Mouse (Mus musculus): Measurements from ENCODE around the gene Heatr3.

- no peak for TF ChIP-seq CTCF (IDR thresholded peaks at IDR 0.05)
- no peak for TF ChIP-seq EP300 (IDR thresholded peaks at IDR 0.05)
These were observed 12.8 kb upstream of the Heatr3 start for GRCm38 (mm10) chr8:88124850-88125249.

All from lung, postnatal 0 days (tissue).